Comparison of ENCODE assay signal across 8 mouse cellular contexts in genomic region chr17:26414184-26414522, GRCm38 (mm10). TPM values are rescaled to one million over a fixed set of nuclear protein-coding genes. Genes with fewer than 3 reads are reported as not detected.
DNase-seq lines count a peak whose midpoint lies in the region; ATAC-seq and TF ChIP-seq lines count a peak whose summit lies in the region.

No protein-coding gene starts in this region.

- 2% methylated on average over 5 of the region's 5 CpGs for WGBS in kidney, embryonic 15.5 days
- WGBS in hindbrain, embryonic 14.5 days, result 21% methylated on average over 5 of the region's 5 CpGs
- WGBS in midbrain, embryonic 14.5 days, result 18% methylated on average over 5 of the region's 5 CpGs

- H3K9me3 ChIP-seq in kidney, embryonic 15.5 days (replicated peaks), result no peaks in the 10 kb centered on the region
- no peaks in the 10 kb centered on the region for H3K9me3 ChIP-seq in hindbrain, embryonic 14.5 days (ENCODE audit: control insufficient read depth, low read length)
- no peaks in the 10 kb centered on the region for H3K9me3 ChIP-seq in midbrain, embryonic 14.5 days (ENCODE audit: control insufficient read depth, low read length)

- H3K4me3 ChIP-seq in kidney, embryonic 15.5 days (replicated peaks), result peak overlapping the region; percentile 72
- peak overlapping the region; percentile 65 for H3K4me3 ChIP-seq in cortical plate, adult 2 months (ENCODE audit: insufficient read depth, low read length)
- H3K4me3 ChIP-seq in hindbrain, embryonic 14.5 days (replicated peaks; ENCODE audit: low read length), result peak overlapping the region; percentile 87
- H3K4me3 ChIP-seq in midbrain, embryonic 14.5 days (replicated peaks; ENCODE audit: low read depth, low read length), result peak overlapping the region; percentile 71

- H3K27me3 ChIP-seq in kidney, embryonic 15.5 days, result peaks cover 30% of the 10 kb centered on the region
- H3K27me3 ChIP-seq in hindbrain, embryonic 14.5 days (ENCODE audit: control insufficient read depth, insufficient read depth, low read length), result peaks cover 11% of the 10 kb centered on the region
- peaks cover 12% of the 10 kb centered on the region for H3K27me3 ChIP-seq in midbrain, embryonic 14.5 days (ENCODE audit: control insufficient read depth, insufficient read depth, low read length)

- no peak; the same call in 1 of the 2 replicates for ATAC-seq in kidney, embryonic 15.5 days (replicated peaks; ENCODE audit: low FRiP score)
- ATAC-seq in hindbrain, embryonic 14.5 days (ENCODE audit: low FRiP score), result no peak
- ATAC-seq in midbrain, embryonic 14.5 days (ENCODE audit: low FRiP score, low TSS enrichment), result no peak

- no peak for DNase-seq in kidney, postnatal 25 days
- DNase-seq in hindbrain, embryonic 14.5 days (ENCODE audit: low spot score), result no peak
- no peak for DNase-seq in midbrain, embryonic 14.5 days
- DNase-seq in natural killer cell, adult 2 months (ENCODE audit: low spot score in 2 of 2), result no peak
- DNase-seq in gastrocnemius, postnatal 10 days, result no peak
- no peak for DNase-seq in ovary, postnatal 14 days (ENCODE audit: low spot score)

- peak overlapping the region; percentile 79 for H3K4me2 ChIP-seq in kidney, embryonic 15.5 days
- H3K4me2 ChIP-seq in hindbrain, embryonic 14.5 days (replicated peaks), result peak overlapping the region; percentile 64
- H3K4me2 ChIP-seq in midbrain, embryonic 14.5 days (ENCODE audit: low read length), result peak overlapping the region; percentile 95

- TF ChIP-seq POLR2A in cortical plate, adult 2 months (IDR thresholded peaks at IDR 0.05; ENCODE audit: extremely low read depth, insufficient read depth, low read length), result no peak

- no peaks in the 10 kb centered on the region for H3K36me3 ChIP-seq in kidney, embryonic 15.5 days
- no peaks in the 10 kb centered on the region for H3K36me3 ChIP-seq in hindbrain, embryonic 14.5 days (replicated peaks; ENCODE audit: control insufficient read depth, insufficient read depth)
- no peaks in the 10 kb centered on the region for H3K36me3 ChIP-seq in midbrain, embryonic 14.5 days (ENCODE audit: control insufficient read depth, insufficient read depth, low read length)

- peak overlapping the region; percentile 70 for H3K9ac ChIP-seq in kidney, embryonic 15.5 days
- peak overlapping the region; percentile 85 for H3K9ac ChIP-seq in hindbrain, embryonic 14.5 days
- peak overlapping the region; percentile 74 for H3K9ac ChIP-seq in midbrain, embryonic 14.5 days (replicated peaks; ENCODE audit: low read length)

- TF ChIP-seq CTCF in cortical plate, adult 2 months (IDR thresholded peaks at IDR 0.05; ENCODE audit: extremely low read depth, insufficient read depth, low read length), result no peak

- 0 out of 2 replicates have a peak overlapping the region, but pooled peaks have one; percentile 13 for H3K27ac ChIP-seq in kidney, embryonic 15.5 days
- no peak overlapping the region for H3K27ac ChIP-seq in cortical plate, adult 2 months (ENCODE audit: insufficient read depth, low read length)
- no peak overlapping the region for H3K27ac ChIP-seq in hindbrain, embryonic 14.5 days
- no peak overlapping the region for H3K27ac ChIP-seq in midbrain, embryonic 14.5 days (replicated peaks; ENCODE audit: low read depth, low read length)

- peaks cover 40% of the 10 kb centered on the region for H3K4me1 ChIP-seq in kidney, embryonic 15.5 days
- H3K4me1 ChIP-seq in cortical plate, adult 2 months (ENCODE audit: control insufficient read depth, insufficient read depth, low read length), result no peaks in the 10 kb centered on the region
- H3K4me1 ChIP-seq in hindbrain, embryonic 14.5 days (replicated peaks; ENCODE audit: control insufficient read depth, insufficient read depth, low read length), result peaks cover 7% of the 10 kb centered on the region
- H3K4me1 ChIP-seq in midbrain, embryonic 14.5 days (ENCODE audit: control insufficient read depth, insufficient read depth, low read length), result 0 out of 2 replicates have a peak, but pooled peaks cover 3% of the 10 kb centered on the region

RNA-seq across cellular contexts. Expression of gene Neurl1b, which starts 0.5 kb away (rescaled TPM):
- 1.3 and 1.7 TPM in 2 replicates for polyA plus RNA-seq in kidney, embryonic 15.5 days (2015; fragmentation: Nextera tagmentation; extraction: Ambion mirVana)
- 53.4 and 56.8 TPM in 2 replicates for polyA plus RNA-seq in cortical plate, adult 2 months (2012; rRNA removed)
- polyA plus RNA-seq in hindbrain, embryonic 14.5 days (2014; fragmentation: Nextera tagmentation; extraction: Ambion mirVana), result 1.9 and 2.1 TPM in 2 replicates
- polyA plus RNA-seq in midbrain, embryonic 14.5 days (2014; fragmentation: Nextera tagmentation; extraction: Ambion mirVana), result 1.6 and 3.6 TPM in 2 replicates
- total RNA-seq in gastrocnemius, postnatal 10 days (2021), result 10 to 100 TPM; 11.6 to 12.7 TPM

Comparison
In these comparisons a context has a peak if more than half of its experiments do, and no peak if none do; other contexts are left out.
1. RNA of gene Neurl1b, which starts 0.5 kb away (polyA plus RNA-seq): 53.4 to 56.8 TPM in cortical plate, adult 2 months; 1.9 to 2.1 TPM in hindbrain, embryonic 14.5 days, 1.3 to 1.7 TPM in kidney, embryonic 15.5 days and 1.6 to 3.6 TPM in midbrain, embryonic 14.5 days; every median in the first group is over 10 times any median in the second.
2. Peak in every context shown above with its lines, with median percentiles within 50 percentile points of each other: H3K4me2 ChIP-seq, H3K4me3 ChIP-seq and H3K9ac ChIP-seq.